Mouse (Mus musculus) brain, embryonic 14.5 days (tissue): ENCODE data around the gene Kif26b. TPM values are rescaled to one million over a fixed set of nuclear protein-coding genes. Genes with fewer than 3 reads are reported as not detected.

Experiments
- DNase-seq: peaks from one replicate; pipeline ENCODE4 v3.0.0-alpha.2; 2011; ENCODE audit warnings: low read depth
- CTCF ChIP-seq: fragments of 200-500 bp; IDR thresholded peaks from 2 replicates; pipeline ENCODE4 v1.5.1; 2012; ENCODE audit warnings: inconsistent platforms, mild to moderate bottlenecking, moderate library complexity, borderline replicate concordance; ENCODE audit not compliant: insufficient read depth, insufficient read length; ENCODE audit errors: extremely low read depth
- POLR2A ChIP-seq: fragments of 200-500 bp; IDR thresholded peaks from 2 replicates; pipeline ENCODE4 v1.6.1; 2012; ENCODE audit warnings: mild to moderate bottlenecking, inconsistent platforms, borderline replicate concordance; ENCODE audit not compliant: poor library complexity, insufficient read depth, insufficient read length, severe bottlenecking; ENCODE audit errors: extremely low read depth
- polyA plus RNA-seq: library from polyadenylated mRNA; depleted of rRNA; stranded (reverse); fragments of >200 nt; gene quantifications from 2 replicates; pipeline ENCODE4 v1.2.3, GENCODE M21; 2012

Gene Kif26b
- polyA plus RNA-seq, 1 experiment, result 17.0 TPM

GRCm38 (mm10) chr1:178770626-178771362 lies 241.9 kb downstream of the Kif26b start:
- DNase-seq, result peak; percentile 68

GRCm38 (mm10) chr1:178779742-178780141 lies 250.8 kb downstream of the Kif26b start:
- no peak for DNase-seq
- TF ChIP-seq CTCF (no peak), POLR2A (no peak)

More at GRCm38 (mm10) chr1:178770626-178771362, 241.9 kb downstream of the Kif26b start:
- TF ChIP-seq CTCF (no peak), POLR2A (no peak)

GRCm38 (mm10) chr1:178784043-178784442 lies 255.1 kb downstream of the Kif26b start:
- TF ChIP-seq POLR2A (no peak), CTCF (no peak)
- no peak for DNase-seq

GRCm38 (mm10) chr1:178791266-178791665 lies 262.3 kb downstream of the Kif26b start:
- TF ChIP-seq POLR2A (no peak), CTCF (no peak)
- no peak for DNase-seq

- DNase-seq, result no peak
- TF ChIP-seq POLR2A (no peak), CTCF (no peak)
Observed at GRCm38 (mm10) chr1:178792726-178793125, 263.8 kb downstream of the Kif26b start.

- TF ChIP-seq POLR2A (no peak), CTCF (no peak)
- no peak for DNase-seq
Observed at GRCm38 (mm10) chr1:178794866-178795265, 265.9 kb downstream of the Kif26b start.

GRCm38 (mm10) chr1:178797388-178797787 lies 268.5 kb downstream of the Kif26b start:
- TF ChIP-seq POLR2A (no peak), CTCF (no peak)
- DNase-seq, result no peak

- TF ChIP-seq CTCF (no peak), POLR2A (no peak)
- peak; percentile 72 for DNase-seq
Observed at GRCm38 (mm10) chr1:178798333-178798732, 269.4 kb downstream of the Kif26b start.

- DNase-seq, result no peak
- TF ChIP-seq POLR2A (no peak), CTCF (no peak)
Observed at GRCm38 (mm10) chr1:178798886-178799285, 270.0 kb downstream of the Kif26b start.

- TF ChIP-seq POLR2A (no peak), CTCF (no peak)
- no peak for DNase-seq
Observed at GRCm38 (mm10) chr1:178799836-178800552, 271.1 kb downstream of the Kif26b start.

GRCm38 (mm10) chr1:178803155-178803554 lies 274.2 kb downstream of the Kif26b start:
- DNase-seq, result peak; percentile 63
- no peak for TF ChIP-seq POLR2A
- TF ChIP-seq CTCF, result no peak

- TF ChIP-seq POLR2A (no peak), CTCF (no peak)
- DNase-seq, result no peak
Observed at GRCm38 (mm10) chr1:178817476-178817875, 288.6 kb downstream of the Kif26b start.

- DNase-seq, result no peak
- no peak for TF ChIP-seq CTCF
- TF ChIP-seq POLR2A, result no peak
Observed at GRCm38 (mm10) chr1:178819060-178819459, 290.1 kb downstream of the Kif26b start.
